Mouse (Mus musculus) skeletal muscle tissue, adult 2 months (tissue): ENCODE results near the gene Slc15a3.

Source experiments
- DNase-seq: peaks from one replicate; pipeline ENCODE4 v3.0.0-alpha.2; 2012; ENCODE audit warnings: low read depth, low spot score

Slc15a3 gene

DNA sequence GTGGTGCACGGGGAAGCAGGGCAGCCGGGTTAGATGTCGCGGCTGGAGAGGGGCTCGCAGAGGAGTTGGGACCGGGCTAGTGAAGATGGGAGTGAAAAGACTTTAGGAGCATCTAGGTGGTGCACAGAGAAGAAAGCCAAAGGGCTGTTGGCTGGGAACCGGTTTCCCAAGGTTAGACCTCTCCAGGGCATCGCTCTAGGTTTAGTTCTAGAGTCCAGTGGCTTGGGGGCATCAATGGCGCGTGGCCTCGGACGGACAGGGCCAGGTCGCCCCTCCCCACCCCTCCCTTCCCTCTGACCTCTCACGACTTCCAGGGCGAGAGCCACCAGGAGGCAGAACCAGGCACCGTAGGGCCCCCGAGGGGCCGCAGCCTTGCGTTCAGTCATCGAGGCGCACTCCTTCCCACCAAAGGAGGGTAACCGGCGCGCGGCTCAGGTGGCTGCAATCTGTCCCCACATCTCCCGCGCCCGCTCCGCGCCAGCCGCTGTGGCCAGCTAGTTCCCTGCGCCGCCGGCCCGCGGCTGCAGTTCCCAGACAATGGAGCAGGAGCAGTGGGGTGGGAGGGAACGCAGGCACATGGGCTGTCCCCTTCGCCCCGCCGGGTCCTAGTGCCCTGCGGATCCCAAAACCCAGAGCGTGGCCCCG is 29.8 kb downstream of the Slc15a3 start:
- peak; percentile 38 for DNase-seq

DNA sequence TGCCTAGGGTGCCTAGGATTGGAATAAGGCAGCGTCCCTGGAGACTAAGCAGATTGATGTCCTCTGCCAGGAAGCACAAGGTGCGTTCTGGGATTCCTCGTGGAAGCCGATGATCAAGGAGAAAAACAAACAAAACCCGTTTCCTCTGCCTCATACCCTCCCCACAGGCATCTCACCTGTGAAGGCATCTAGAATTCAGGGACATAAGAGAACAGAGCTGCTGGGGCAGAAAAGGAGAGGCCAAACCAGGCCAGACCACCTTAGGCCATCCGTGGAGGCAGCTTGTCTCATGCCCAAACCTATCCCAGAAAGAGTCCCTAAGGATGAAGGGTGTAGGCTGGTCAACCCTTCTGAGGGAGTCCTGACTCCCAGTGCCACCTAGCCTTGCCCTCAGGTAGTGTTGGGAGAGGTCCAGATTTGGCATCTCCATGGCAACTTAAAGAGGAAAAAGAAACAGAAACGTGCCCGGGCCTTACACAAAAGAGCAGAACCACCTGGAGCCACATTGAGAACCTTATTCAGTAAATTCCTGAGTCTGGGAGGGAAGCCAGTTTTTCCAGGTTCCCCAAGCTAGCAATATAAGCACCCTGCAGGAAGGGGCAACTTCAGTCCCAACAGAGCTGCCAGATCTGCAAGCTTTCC is 30.5 kb downstream of the Slc15a3 start, which contains the start of gene Tmem132a:
Gene Tmem132a, minus strand, starts transcription at position 55 of the 642 bp plus-strand sequence.
- DNase-seq = no peak

GRCm38 (mm10) chr19:10870676-10871075 is 31.1 kb downstream of the Slc15a3 start:
- no peak for DNase-seq

- DNase-seq = no peak
These were observed 31.9 kb downstream of the Slc15a3 start for GRCm38 (mm10) chr19:10871328-10871961.

DNA sequence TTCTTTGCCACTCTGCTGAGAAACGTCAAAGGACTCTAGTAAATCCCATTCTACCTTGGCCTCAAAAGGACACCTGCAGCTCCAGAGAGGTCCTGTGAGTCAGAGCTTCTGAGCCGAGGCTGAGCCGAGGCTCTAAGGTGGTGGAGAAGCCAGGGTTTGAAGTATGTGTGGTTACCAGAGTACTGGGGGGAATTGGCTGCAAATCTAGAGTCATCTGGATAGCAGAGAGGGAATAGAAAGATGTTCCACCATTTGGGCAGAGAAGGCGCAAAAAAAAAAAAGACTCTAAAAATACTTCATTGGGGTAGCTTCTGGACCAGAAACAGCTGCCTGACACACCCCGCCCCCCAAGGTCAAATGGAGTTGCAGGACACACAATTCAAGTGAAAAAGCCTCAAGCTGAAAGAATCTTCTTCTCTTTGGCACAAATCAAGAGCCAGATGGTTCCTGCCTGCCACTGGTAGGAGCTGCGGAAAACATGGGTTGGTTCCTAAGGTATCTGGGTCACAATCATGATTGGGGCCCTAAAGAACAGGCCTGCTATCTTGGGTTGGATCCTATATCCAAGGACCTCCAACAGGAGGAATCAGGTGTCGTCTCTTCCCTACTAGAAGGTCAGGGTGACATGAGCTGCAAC is 38.8 kb downstream of the Slc15a3 start:
- peak; percentile 56 for DNase-seq

DNA sequence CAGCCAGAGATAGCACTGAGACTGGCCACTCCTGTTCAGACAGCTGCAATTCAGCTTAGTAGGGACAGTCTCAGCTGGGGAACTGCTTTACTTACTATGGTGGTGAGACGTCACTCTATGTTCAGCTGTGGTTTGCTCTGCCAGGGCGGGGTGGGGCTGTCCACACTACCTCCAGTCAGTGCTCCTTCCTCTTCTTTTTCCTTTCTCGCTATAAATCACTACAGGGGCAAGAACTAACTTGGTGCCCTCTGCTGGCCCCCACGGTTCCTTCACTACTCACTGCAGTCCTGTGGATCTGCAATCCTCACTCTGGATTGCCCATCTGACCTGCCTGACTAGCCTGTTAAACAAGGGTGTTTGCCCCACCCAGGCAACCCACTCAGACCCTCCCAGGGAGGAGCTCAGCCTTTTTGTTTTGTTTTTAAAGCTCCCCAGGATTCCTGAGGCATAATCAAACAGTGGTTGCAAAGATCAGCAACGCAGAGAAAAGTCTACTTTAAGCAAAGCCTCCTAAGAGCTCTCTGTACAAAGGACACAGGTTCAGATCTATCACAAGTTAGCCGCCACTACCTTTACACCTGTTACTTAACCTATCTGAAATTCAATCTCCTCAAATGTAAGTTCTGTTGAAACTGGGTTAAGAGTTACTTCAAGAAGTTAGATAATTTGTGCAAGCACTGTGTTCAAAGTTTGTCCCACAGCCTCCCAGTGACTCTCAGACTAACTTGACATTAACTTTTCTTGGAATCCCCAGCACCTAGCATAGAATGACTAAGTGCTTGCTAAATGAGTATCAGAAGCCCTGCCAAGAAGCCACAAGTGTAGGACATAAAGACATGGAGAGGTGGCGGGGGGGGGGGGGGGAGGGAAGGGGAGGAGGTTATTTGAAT is 40.8 kb downstream of the Slc15a3 start:
- peak; percentile 87 for DNase-seq

GRCm38 (mm10) chr19:10880975-10881425 is 41.5 kb downstream of the Slc15a3 start:
- DNase-seq = peak; percentile 90

DNA sequence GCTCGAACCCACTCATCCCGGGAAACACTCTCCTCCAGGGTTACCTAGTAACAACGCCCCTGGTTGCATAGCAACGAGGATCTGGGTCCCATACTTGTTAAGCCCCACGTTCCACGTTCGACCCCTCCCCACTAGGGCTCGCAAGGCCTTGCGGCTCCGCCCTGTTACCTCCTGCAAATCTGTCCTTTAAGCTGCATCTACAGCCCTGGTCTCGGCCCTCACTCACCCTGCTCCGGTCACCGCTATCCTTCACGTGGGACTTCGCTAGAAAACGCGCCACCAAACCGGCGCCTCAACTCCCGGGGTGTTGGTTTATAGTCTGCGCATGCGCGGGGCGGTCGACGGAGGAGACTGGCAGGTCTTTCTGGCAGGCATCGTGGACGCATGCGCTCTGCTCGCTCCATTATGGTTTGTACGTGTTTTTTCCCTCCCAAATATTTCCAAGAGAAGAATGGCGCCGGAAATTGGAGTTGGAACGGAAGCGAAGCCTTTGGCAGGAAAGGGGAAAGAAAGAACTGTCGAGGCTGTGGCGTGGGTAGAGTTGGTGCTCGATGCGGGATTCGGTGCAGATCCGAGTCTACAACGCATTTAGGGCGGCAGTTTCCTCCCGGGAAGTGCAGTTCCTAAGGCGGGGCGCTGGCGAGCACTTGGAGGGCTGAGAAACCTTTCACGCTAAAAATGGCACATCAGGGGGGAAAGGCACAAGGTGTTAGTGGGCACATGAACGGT is 42.1 kb downstream of the Slc15a3 start, which contains the start of gene Tmem109:
Gene Tmem109, minus strand, starts transcription at position 576 of the 729 bp plus-strand sequence.
- DNase-seq = peak; percentile 98

GRCm38 (mm10) chr19:10892201-10892600 is 52.7 kb downstream of the Slc15a3 start:
- no peak for DNase-seq

- DNase-seq = peak; percentile 98
These were observed 55.5 kb downstream of the Slc15a3 start, which contains the start of gene Prpf19 for GRCm38 (mm10) chr19:10895016-10895528. TSS of gene Prpf19 (plus strand) at chr19:10895231.

DNA sequence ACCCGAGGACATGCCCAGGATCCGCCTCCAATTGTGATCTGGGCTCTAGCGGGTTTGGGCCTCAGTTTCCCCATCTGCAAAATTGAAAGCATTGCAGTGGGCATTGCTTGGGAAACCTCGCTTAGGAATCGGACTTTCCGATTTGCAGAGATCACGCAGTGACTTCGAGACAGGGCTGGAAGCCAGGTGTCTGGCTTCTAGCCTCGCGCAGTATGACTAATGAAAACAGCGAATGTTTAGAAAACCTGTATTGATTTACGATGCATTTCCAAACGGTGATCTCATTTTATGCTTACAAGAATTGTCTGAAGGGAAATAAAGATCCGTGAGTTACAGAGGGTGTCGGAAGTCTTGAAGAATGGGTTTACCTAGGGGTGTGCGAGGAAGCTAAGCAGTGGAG is 56.2 kb downstream of the Slc15a3 start:
- no peak for DNase-seq

DNA sequence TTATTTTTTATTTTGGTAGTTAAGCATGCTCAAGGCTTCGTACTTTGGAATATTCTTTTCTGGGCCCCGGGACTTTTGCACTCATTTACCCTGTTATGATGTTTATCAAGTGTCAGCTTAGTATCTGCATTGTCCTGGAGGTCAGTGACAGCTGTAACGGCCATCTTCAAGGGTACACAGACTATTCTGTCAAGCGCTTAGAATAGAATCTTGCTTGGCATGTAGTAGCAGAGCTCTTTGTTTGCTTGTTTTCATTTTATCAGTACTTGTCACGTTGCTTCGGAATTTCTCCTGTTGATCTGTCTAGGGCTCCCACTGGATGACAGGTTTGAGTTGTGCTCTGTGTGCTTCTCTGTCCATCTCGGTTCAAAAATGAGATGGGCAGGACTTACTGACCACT is 57.3 kb downstream of the Slc15a3 start:
- DNase-seq = no peak

DNA sequence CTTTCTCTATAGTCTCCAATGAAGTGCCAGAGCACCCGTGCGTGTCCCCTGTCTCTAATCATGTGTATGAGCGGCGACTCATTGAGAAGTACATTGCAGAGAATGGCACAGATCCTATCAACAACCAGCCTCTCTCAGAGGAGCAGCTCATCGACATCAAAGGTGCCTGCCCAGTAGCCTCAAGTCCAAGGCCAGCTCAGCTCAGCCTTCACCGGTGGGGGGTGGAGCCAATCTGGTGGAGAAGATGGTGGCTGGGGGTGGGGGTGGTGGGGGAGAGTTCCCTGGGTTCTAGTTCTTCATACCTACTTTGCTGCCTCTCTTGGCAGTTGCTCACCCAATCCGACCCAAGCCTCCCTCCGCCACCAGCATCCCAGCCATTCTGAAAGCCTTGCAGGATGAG is 58.0 kb downstream of the Slc15a3 start:
- no peak for DNase-seq

- peak; percentile 87 for DNase-seq
These were observed 60.8 kb downstream of the Slc15a3 start for GRCm38 (mm10) chr19:10900315-10900714.

DNA sequence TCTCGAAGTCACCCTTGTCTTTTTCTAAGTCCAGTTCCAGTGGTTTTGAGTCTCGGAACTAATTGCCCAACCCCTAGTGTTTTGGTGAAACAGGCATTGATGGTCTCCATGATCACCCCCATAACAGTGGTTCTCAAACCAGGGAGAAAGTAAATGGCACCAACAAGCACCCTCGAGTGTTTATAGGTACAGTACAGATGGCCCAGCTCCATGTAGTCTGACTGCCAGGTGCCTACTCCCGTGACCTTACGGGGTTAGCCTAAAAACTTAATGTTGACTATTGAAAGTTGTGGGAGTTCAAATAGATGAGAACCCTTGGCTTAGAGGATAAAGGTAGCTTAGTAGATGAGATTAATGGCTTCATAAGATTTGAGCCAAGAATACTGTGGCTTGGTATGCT is 61.5 kb downstream of the Slc15a3 start:
- DNase-seq = no peak

- no peak for DNase-seq
These were observed 65.0 kb downstream of the Slc15a3 start for GRCm38 (mm10) chr19:10904512-10904911.

GRCm38 (mm10) chr19:10904927-10905727 is 65.6 kb downstream of the Slc15a3 start:
- DNase-seq = peak; percentile 86

GRCm38 (mm10) chr19:10905728-10906000 is 66.1 kb downstream of the Slc15a3 start:
- DNase-seq = no peak

GRCm38 (mm10) chr19:10907891-10908290 is 68.4 kb downstream of the Slc15a3 start:
- DNase-seq = peak; percentile 59
